Mouse (Mus musculus): Measurements from ENCODE around the gene Golim4. TPM values are rescaled to one million over a fixed set of nuclear protein-coding genes. Genes with fewer than 3 reads are reported as not detected.

Golim4 gene
- total and polyA plus RNA-seq, 3 experiments, result 12.9 to 30.2 TPM; not detected in 1

DNA sequence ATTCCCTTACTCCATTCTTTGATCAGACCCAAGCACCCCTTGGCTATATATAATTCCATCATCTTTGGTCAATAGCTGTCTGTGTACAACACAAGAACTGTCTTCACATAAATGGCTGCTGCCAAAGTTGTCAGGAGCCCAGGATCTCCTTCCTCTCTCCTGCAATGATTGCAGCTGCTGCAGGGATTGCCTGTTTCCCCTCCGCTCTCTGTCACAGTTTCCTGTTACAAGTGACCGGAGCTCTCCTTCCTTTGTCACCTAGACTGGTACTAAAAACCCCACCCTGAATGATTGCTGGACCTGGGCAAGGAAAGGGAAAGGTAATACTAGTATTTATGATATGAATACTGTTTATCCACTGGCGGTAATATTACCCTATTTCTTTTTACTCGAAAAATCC lies 44.0 kb downstream of the Golim4 start:
- DNase-seq (ENCODE audit: low read depth, low spot score), result no peak
- H3K4me1 ChIP-seq (ENCODE audit: control insufficient read depth in 1 of 2, insufficient read depth in 2 of 2, low read length in 2 of 2), result no peaks in the 10 kb centered on the region
- H3K27me3 ChIP-seq (ENCODE audit: control insufficient read depth in 1 of 2, insufficient read depth in 2 of 2, low read length in 2 of 2), result no peaks in the 10 kb centered on the region
- H3K36me3 ChIP-seq (ENCODE audit: control insufficient read depth in 1 of 2, insufficient read depth in 2 of 2, low read length in 2 of 2), result no peaks in the 10 kb centered on the region
- no peak overlapping the region for H3K9ac ChIP-seq (ENCODE audit: control insufficient read depth, low read depth, low read length, poor library complexity, severe bottlenecking)
- H3K9me3 ChIP-seq (replicated peaks; ENCODE audit: insufficient read depth, low read length), result no peaks in the 10 kb centered on the region
- TF ChIP-seq GATA1 (IDR thresholded peaks at IDR 0.05; ENCODE audit: low read depth, low read length) (no peak), ZKSCAN1 (IDR thresholded peaks at IDR 0.05; ENCODE audit: low read depth, low read length) (no peak), CHD1 (IDR thresholded peaks at IDR 0.05; ENCODE audit: low read depth, low read length) (no peak), ZNF384 (IDR thresholded peaks at IDR 0.05; ENCODE audit: low read depth, low read length) (no peak), ETS1 (IDR thresholded peaks at IDR 0.05; ENCODE audit: low read depth, low read length) (no peak), RCOR1 (IDR thresholded peaks at IDR 0.05; ENCODE audit: low read depth, low read length) (no peak), MEF2A (IDR thresholded peaks at IDR 0.05; ENCODE audit: extremely low read depth, insufficient replicate concordance, low read depth, low read length, poor library complexity, severe bottlenecking) (no peak), TBP (IDR thresholded peaks at IDR 0.05; ENCODE audit: low read depth, low read length) (no peak), ZMIZ1 (IDR thresholded peaks at IDR 0.05; ENCODE audit: low read depth, low read length) (no peak), MAX (IDR thresholded peaks at IDR 0.05; ENCODE audit: low read length) (no peak), BHLHE40 (IDR thresholded peaks at IDR 0.05; ENCODE audit: borderline replicate concordance, low read depth, low read length) (no peak), USF1 (IDR thresholded peaks at IDR 0.05; ENCODE audit: low read depth, low read length) (no peak), E2F4 (IDR thresholded peaks at IDR 0.05; ENCODE audit: borderline replicate concordance, low read depth, low read length) (no peak), ELF1 (IDR thresholded peaks at IDR 0.05; ENCODE audit: low read depth, low read length) (no peak), NELFE (IDR thresholded peaks at IDR 0.05; ENCODE audit: low read depth, low read length) (no peak), HCFC1 (IDR thresholded peaks at IDR 0.05; ENCODE audit: low read depth, low read length) (no peak), JUND (IDR thresholded peaks at IDR 0.05; ENCODE audit: low read depth, low read length) (no peak)
- no peak overlapping the region for H3K27ac ChIP-seq (ENCODE audit: control insufficient read depth, low read depth, low read length)
- peaks cover 2% of the 10 kb centered on the region; the same call in 1 of the 2 replicates for H3K79me2 ChIP-seq (ENCODE audit: control insufficient read depth, insufficient read depth, low read length, poor library complexity)
- no peak overlapping the region for H3K4me3 ChIP-seq (ENCODE audit: control insufficient read depth in 1 of 2, insufficient read depth in 1 of 2, low read depth in 2 of 2, low read length in 2 of 2)

DNA sequence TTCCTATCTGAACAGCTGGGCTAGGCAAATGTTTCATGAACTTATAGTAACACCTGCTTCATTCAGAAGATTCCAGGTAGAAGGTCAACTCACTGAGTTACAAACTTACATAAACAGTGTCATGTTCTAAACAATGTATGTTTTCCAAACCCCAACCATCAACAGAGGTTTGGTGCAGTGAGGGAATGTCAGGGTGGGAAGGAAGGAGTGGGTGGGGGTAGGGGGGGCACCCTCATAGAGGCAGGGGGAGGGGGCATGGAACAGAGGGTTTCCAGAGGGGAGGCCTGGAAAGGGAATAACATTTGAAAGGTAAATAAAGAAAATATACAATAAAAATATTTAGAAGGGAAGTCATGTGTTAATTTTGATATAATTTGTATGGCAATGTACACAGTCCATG lies 46.0 kb downstream of the Golim4 start:
- Histone ChIP-seq H3K9ac (ENCODE audit: control insufficient read depth, low read depth, low read length, poor library complexity, severe bottlenecking) (no peak overlapping the region), H3K9me3 (replicated peaks; ENCODE audit: insufficient read depth, low read length) (no peaks in the 10 kb centered on the region), H3K79me2 (ENCODE audit: control insufficient read depth, insufficient read depth, low read length, poor library complexity) (no peaks in the 10 kb centered on the region), H3K27ac (ENCODE audit: control insufficient read depth, low read depth, low read length) (no peak overlapping the region), H3K36me3 (ENCODE audit: control insufficient read depth in 1 of 2, insufficient read depth in 2 of 2, low read length in 2 of 2) (no peaks in the 10 kb centered on the region; a peak in 1 of 4 replicates), H3K4me3 (ENCODE audit: control insufficient read depth in 1 of 2, insufficient read depth in 1 of 2, low read depth in 2 of 2, low read length in 2 of 2) (no peak overlapping the region), H3K27me3 (ENCODE audit: control insufficient read depth in 1 of 2, insufficient read depth in 2 of 2, low read length in 2 of 2) (no peaks in the 10 kb centered on the region), H3K4me1 (ENCODE audit: control insufficient read depth in 1 of 2, insufficient read depth in 2 of 2, low read length in 2 of 2) (no peaks in the 10 kb centered on the region)
- DNase-seq (ENCODE audit: low read depth, low spot score), result no peak
- no peak for TF ChIP-seq NRF1 (IDR thresholded peaks at IDR 0.05; ENCODE audit: insufficient read depth, low read depth, low read length, poor library complexity, severe bottlenecking)
- TF ChIP-seq SMC3 (IDR thresholded peaks at IDR 0.05; ENCODE audit: low read depth, low read length), result no peak
- TF ChIP-seq TCF12 (IDR thresholded peaks at IDR 0.05; ENCODE audit: low read depth, low read length), result no peak
- TF ChIP-seq USF2 (IDR thresholded peaks at IDR 0.05; ENCODE audit: borderline replicate concordance in 1 of 2, insufficient read depth in 1 of 2, low read depth in 1 of 2, low read length in 2 of 2), result no peak
- no peak for TF ChIP-seq HCFC1 (IDR thresholded peaks at IDR 0.05; ENCODE audit: low read depth, low read length)
- TF ChIP-seq MYB (IDR thresholded peaks at IDR 0.05; ENCODE audit: low read depth, low read length), result no peak
- TF ChIP-seq POLR2AphosphoS5 (IDR thresholded peaks at IDR 0.05; ENCODE audit: borderline replicate concordance, low read depth, low read length), result no peak
- TF ChIP-seq USF1 (IDR thresholded peaks at IDR 0.05; ENCODE audit: low read depth, low read length), result no peak
- TF ChIP-seq CTCF (IDR thresholded peaks at IDR 0.05 in 2 of 3, conservative IDR thresholded peaks at IDR 0.05 in 1 of 3; ENCODE audit: control insufficient read depth in 1 of 3, insufficient read depth in 1 of 3, low read depth in 2 of 3, low read length in 3 of 3, poor library complexity in 1 of 3, severe bottlenecking in 1 of 3), result no peak
- TF ChIP-seq RCOR1 (IDR thresholded peaks at IDR 0.05; ENCODE audit: low read depth, low read length), result no peak
- TF ChIP-seq RAD21 (IDR thresholded peaks at IDR 0.05; ENCODE audit: low read depth, low read length), result no peak
